8 mouse cellular contexts compared by ENCODE assay signal in genomic region chr6:122602992-122603322, GRCm38 (mm10). TPM values are rescaled to one million over a fixed set of nuclear protein-coding genes. Genes with fewer than 3 reads are reported as not detected.
DNase-seq lines count a peak whose midpoint lies in the region; ATAC-seq and TF ChIP-seq lines count a peak whose summit lies in the region.

No protein-coding gene starts in this region.

- H3K4me3 ChIP-seq in lung, embryonic 14.5 days (ENCODE audit: low read depth, low read length), result peak overlapping the region; percentile 48
- H3K4me3 ChIP-seq in embryonic facial prominence, embryonic 15.5 days (replicated peaks), result peak overlapping the region; percentile 51
- H3K4me3 ChIP-seq in limb, embryonic 14.5 days (replicated peaks; ENCODE audit: low read length), result peak overlapping the region; percentile 36

- TF ChIP-seq CTCF in lung, embryonic 14.5 days (IDR thresholded peaks at IDR 0.05; ENCODE audit: low read depth), result no peak

- H3K27me3 ChIP-seq in lung, embryonic 14.5 days (ENCODE audit: insufficient read depth, low read length), result no peaks in the 10 kb centered on the region
- no peaks in the 10 kb centered on the region for H3K27me3 ChIP-seq in embryonic facial prominence, embryonic 15.5 days
- no peaks in the 10 kb centered on the region for H3K27me3 ChIP-seq in limb, embryonic 14.5 days (ENCODE audit: control insufficient read depth, insufficient read depth, low read length)
- H3K27me3 ChIP-seq in splenic B cell, adult 2 months (ENCODE audit: control insufficient read depth, insufficient read depth, low read length, poor library complexity, severe bottlenecking), result no peaks in the 10 kb centered on the region

- H3K36me3 ChIP-seq in lung, embryonic 14.5 days (ENCODE audit: insufficient read depth), result no peaks in the 10 kb centered on the region
- no peaks in the 10 kb centered on the region for H3K36me3 ChIP-seq in embryonic facial prominence, embryonic 15.5 days
- H3K36me3 ChIP-seq in limb, embryonic 14.5 days (ENCODE audit: control insufficient read depth, insufficient read depth, low read length), result no peaks in the 10 kb centered on the region
- no peaks in the 10 kb centered on the region for H3K36me3 ChIP-seq in splenic B cell, adult 2 months (ENCODE audit: control insufficient read depth, insufficient read depth, low read length, poor library complexity, severe bottlenecking)

- peak overlapping the region; percentile 70 for H3K4me2 ChIP-seq in lung, embryonic 14.5 days
- peak overlapping the region; percentile 55 for H3K4me2 ChIP-seq in embryonic facial prominence, embryonic 15.5 days (replicated peaks)
- H3K4me2 ChIP-seq in limb, embryonic 14.5 days (replicated peaks; ENCODE audit: low read depth, low read length, severe bottlenecking), result peak overlapping the region; percentile 44

- no peaks in the 10 kb centered on the region for H3K9me3 ChIP-seq in lung, embryonic 14.5 days (ENCODE audit: low read depth, low read length)
- no peaks in the 10 kb centered on the region for H3K9me3 ChIP-seq in embryonic facial prominence, embryonic 15.5 days (replicated peaks)
- no peaks in the 10 kb centered on the region for H3K9me3 ChIP-seq in limb, embryonic 14.5 days (ENCODE audit: control insufficient read depth, low read length)

- ATAC-seq in lung, embryonic 14.5 days (ENCODE audit: insufficient read depth), result 0 out of 2 replicates have a peak, but pooled peaks have one; percentile 5
- ATAC-seq in embryonic facial prominence, embryonic 15.5 days (ENCODE audit: insufficient number of reproducible peaks, low FRiP score, low TSS enrichment, low read depth), result no peak
- ATAC-seq in limb, embryonic 14.5 days (ENCODE audit: low FRiP score, low read depth), result no peak

- DNase-seq in lung, embryonic 14.5 days, result no peak
- no peak for DNase-seq in lung, postnatal 36 days
- no peak for DNase-seq in limb, embryonic 14.5 days (ENCODE audit: low spot score)
- peak; percentile 29 for DNase-seq in splenic B cell, adult 2 months (ENCODE audit: low read depth, low spot score)
- no peak for DNase-seq in layer of hippocampus, postnatal 10 days (ENCODE audit: low spot score in 2 of 2)
- no peak for DNase-seq in cerebellum, adult 18-20 months
- DNase-seq in layer of hippocampus, postnatal 14 days (ENCODE audit: low spot score in 2 of 2), result no peak

- no peak for TF ChIP-seq POLR2A in limb, embryonic 14.5 days (IDR thresholded peaks at IDR 0.05; ENCODE audit: borderline replicate concordance, extremely low read depth, insufficient read depth, insufficient read length)

- 16% methylated on average over 1 of the region's 1 CpGs for WGBS in lung, embryonic 14.5 days
- 15% methylated on average over 1 of the region's 1 CpGs for whole genome bisulfite sequencing in embryonic facial prominence, embryonic 15.5 days
- WGBS in limb, embryonic 14.5 days, result 48% methylated on average over 1 of the region's 1 CpGs

- peak overlapping the region; percentile 73; the same call in 1 of the 2 replicates for H3K27ac ChIP-seq in lung, embryonic 14.5 days (ENCODE audit: low read depth)
- H3K27ac ChIP-seq in embryonic facial prominence, embryonic 15.5 days (replicated peaks), result peak overlapping the region; percentile 45; the same call in 1 of the 2 replicates
- H3K27ac ChIP-seq in limb, embryonic 14.5 days (replicated peaks; ENCODE audit: low read depth, low read length), result no peak overlapping the region

- no peaks in the 10 kb centered on the region for H3K4me1 ChIP-seq in lung, embryonic 14.5 days (ENCODE audit: insufficient read depth)
- H3K4me1 ChIP-seq in embryonic facial prominence, embryonic 15.5 days, result no peaks in the 10 kb centered on the region
- no peaks in the 10 kb centered on the region for H3K4me1 ChIP-seq in limb, embryonic 14.5 days (ENCODE audit: control insufficient read depth, insufficient read depth, low read length)

- H3K9ac ChIP-seq in lung, embryonic 14.5 days, result peak overlapping the region; percentile 62; the same call in 1 of the 2 replicates
- no peak overlapping the region for H3K9ac ChIP-seq in embryonic facial prominence, embryonic 15.5 days
- H3K9ac ChIP-seq in limb, embryonic 14.5 days (ENCODE audit: low read depth, low read length, severe bottlenecking), result no peak overlapping the region; the same call in 1 of the 2 replicates

RNA-seq across cellular contexts. Expression of gene Apobec1, which starts 0.7 kb away (rescaled TPM):
- polyA plus RNA-seq in lung, embryonic 14.5 days (2014; fragmentation: Nextera tagmentation; extraction: Ambion mirVana), result 5.8 and 6.3 TPM in 2 replicates
- 5.1 and 5.5 TPM in 2 replicates for polyA plus RNA-seq in embryonic facial prominence, embryonic 15.5 days (2015; fragmentation: Nextera tagmentation; extraction: Ambion mirVana)
- polyA plus RNA-seq in limb, embryonic 14.5 days (2012; rRNA removed), result 7.2 TPM in 2 replicates
- polyA plus RNA-seq in limb, embryonic 14.5 days (2014; fragmentation: Nextera tagmentation; extraction: Ambion mirVana), result 3.5 and 5.9 TPM in 2 replicates
- total RNA-seq in layer of hippocampus, postnatal 10 days (2021), result 1 to 10 TPM; 2.0 to 2.4 TPM
- 1 to 10 TPM; 2.9 to 3.1 TPM for total RNA-seq in layer of hippocampus, postnatal 14 days (2021)

RNA-seq across cellular contexts. Expression of gene Gdf3, which starts 6.9 kb away (rescaled TPM):
- not detected in 2 replicates for polyA plus RNA-seq in lung, embryonic 14.5 days (2014; fragmentation: Nextera tagmentation; extraction: Ambion mirVana)
- 0.15 and 0.28 TPM in 2 replicates for polyA plus RNA-seq in embryonic facial prominence, embryonic 15.5 days (2015; fragmentation: Nextera tagmentation; extraction: Ambion mirVana)
- 0.20 and 0.24 TPM in 2 replicates for polyA plus RNA-seq in limb, embryonic 14.5 days (2012; rRNA removed)
- polyA plus RNA-seq in limb, embryonic 14.5 days (2014; fragmentation: Nextera tagmentation; extraction: Ambion mirVana), result 0.11 and 0.21 TPM in 2 replicates
- not detected for total RNA-seq in layer of hippocampus, postnatal 10 days (2021)
- not detected for total RNA-seq in layer of hippocampus, postnatal 14 days (2021)

RNA-seq across cellular contexts. Expression of gene Dppa3, which starts 23.3 kb away (rescaled TPM):
- polyA plus RNA-seq in lung, embryonic 14.5 days (2014; fragmentation: Nextera tagmentation; extraction: Ambion mirVana), result not detected in 2 replicates
- not detected in 2 replicates for polyA plus RNA-seq in embryonic facial prominence, embryonic 15.5 days (2015; fragmentation: Nextera tagmentation; extraction: Ambion mirVana)
- 0.10 TPM in 1 of 2 replicates, not detected in the other for polyA plus RNA-seq in limb, embryonic 14.5 days (2012; rRNA removed)
- not detected in 2 replicates for polyA plus RNA-seq in limb, embryonic 14.5 days (2014; fragmentation: Nextera tagmentation; extraction: Ambion mirVana)
- total RNA-seq in layer of hippocampus, postnatal 10 days (2021), result not detected
- not detected for total RNA-seq in layer of hippocampus, postnatal 14 days (2021)

RNA-seq across cellular contexts. Expression of gene Aicda, which starts 49.4 kb away (rescaled TPM):
- 0.09 TPM in 1 of 2 replicates, not detected in the other for polyA plus RNA-seq in lung, embryonic 14.5 days (2014; fragmentation: Nextera tagmentation; extraction: Ambion mirVana)
- polyA plus RNA-seq in embryonic facial prominence, embryonic 15.5 days (2015; fragmentation: Nextera tagmentation; extraction: Ambion mirVana), result not detected in 2 replicates
- polyA plus RNA-seq in limb, embryonic 14.5 days (2012; rRNA removed), result 0.23 TPM in 2 replicates
- polyA plus RNA-seq in limb, embryonic 14.5 days (2014; fragmentation: Nextera tagmentation; extraction: Ambion mirVana), result 0.19 and 0.50 TPM in 2 replicates
- not detected for total RNA-seq in layer of hippocampus, postnatal 10 days (2021)
- total RNA-seq in layer of hippocampus, postnatal 14 days (2021), result not detected
